14 mouse cellular contexts compared by ENCODE assay signal in the genomic region with DNA sequence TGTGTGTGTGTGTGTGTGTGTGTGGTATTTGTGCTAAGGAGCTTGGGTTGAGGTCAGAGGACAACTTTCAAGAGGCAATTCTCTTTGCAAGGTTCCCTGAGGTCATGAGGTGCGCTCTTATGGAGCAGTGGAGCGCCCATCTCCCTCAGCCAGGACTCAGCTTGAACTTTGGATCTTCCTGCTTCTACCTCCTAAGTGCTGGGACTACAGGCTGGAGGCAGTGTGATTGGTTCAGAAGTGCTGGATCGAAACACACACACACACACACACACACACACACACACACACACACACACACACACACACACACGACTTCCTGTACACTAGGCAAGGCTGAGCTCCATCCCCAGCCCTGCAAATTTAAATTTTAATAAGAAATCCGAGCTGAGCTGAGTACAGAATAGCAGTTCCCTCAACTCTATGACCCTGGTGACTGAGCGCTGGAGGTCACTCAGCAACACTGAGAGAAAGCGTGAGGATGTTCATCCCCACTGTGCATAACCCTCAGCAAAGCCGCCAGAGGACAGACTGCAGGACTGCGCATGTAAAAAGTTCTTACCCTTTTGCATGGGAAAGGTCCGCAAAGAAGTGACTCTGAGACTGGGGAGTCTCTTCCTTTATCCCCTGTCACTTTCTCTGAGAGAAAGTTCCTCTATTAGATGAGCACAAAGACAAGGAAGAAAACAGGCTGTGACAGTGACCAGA. TPM values are rescaled to one million over a fixed set of nuclear protein-coding genes. Genes with fewer than 3 reads are reported as not detected.
DNase-seq lines count a peak whose midpoint lies in the region; ATAC-seq lines count a peak whose summit lies in the region.
"Had no signal": no experiment of that assay in that cellular context is flagged by ENCODE, and none has a peak within 500 bp of the region (broad histone marks: within the 10 kb centered on the region; RNA-seq: fewer than 3 reads in every experiment).

No protein-coding gene starts in this region.

- H3K9ac ChIP-seq in heart, embryonic 15.5 days = no peak overlapping the region
- H3K9ac ChIP-seq in embryonic facial prominence, embryonic 14.5 days (ENCODE audit: low read depth, low read length) = 0 out of 2 replicates have a peak overlapping the region, but pooled peaks have one; percentile 28
- no peak overlapping the region for H3K9ac ChIP-seq in kidney, embryonic 14.5 days (ENCODE audit: low read depth, low read length)
- no peak overlapping the region for H3K9ac ChIP-seq in liver, embryonic 16.5 days (ENCODE audit: low read depth, low read length)
- H3K9ac ChIP-seq in forebrain, embryonic 15.5 days (replicated peaks) = no peak overlapping the region
- H3K9ac ChIP-seq: limb, embryonic 13.5 days had no signal

- DNase-seq in heart, postnatal 14 days = no peak
- DNase-seq in embryonic facial prominence, embryonic 14.5 days (ENCODE audit: low spot score) = no peak
- DNase-seq in right cerebral cortex, adult 18-20 months = no peak
- no peak for DNase-seq in thymus, postnatal 4 days
- DNase-seq: heart, adult 2 months; lung, postnatal 10 days had no signal

- H3K4me2 ChIP-seq in heart, embryonic 15.5 days = peak overlapping the region; percentile 23; the same call in 1 of the 2 replicates
- H3K4me2 ChIP-seq in embryonic facial prominence, embryonic 14.5 days (ENCODE audit: low read depth, low read length) = no peak overlapping the region
- no peak overlapping the region for H3K4me2 ChIP-seq in kidney, embryonic 14.5 days (replicated peaks; ENCODE audit: low read depth, low read length)
- H3K4me2 ChIP-seq in liver, embryonic 16.5 days (ENCODE audit: low read depth, low read length) = no peak overlapping the region
- H3K4me2 ChIP-seq in forebrain, embryonic 15.5 days (replicated peaks) = no peak overlapping the region
- H3K4me2 ChIP-seq: limb, embryonic 13.5 days had no signal

- H3K27me3 ChIP-seq in heart, embryonic 15.5 days = no peaks in the 10 kb centered on the region
- no peaks in the 10 kb centered on the region for H3K27me3 ChIP-seq in embryonic facial prominence, embryonic 14.5 days (replicated peaks; ENCODE audit: control insufficient read depth, insufficient read depth, low read length)
- no peaks in the 10 kb centered on the region for H3K27me3 ChIP-seq in kidney, embryonic 14.5 days (ENCODE audit: control insufficient read depth, insufficient read depth, low read length)
- H3K27me3 ChIP-seq in liver, embryonic 16.5 days (ENCODE audit: control insufficient read depth, insufficient read depth, low read depth, low read length) = peaks cover 12% of the 10 kb centered on the region
- H3K27me3 ChIP-seq in forebrain, embryonic 15.5 days = no peaks in the 10 kb centered on the region
- H3K27me3 ChIP-seq: CH12.LX; limb, embryonic 13.5 days had no signal

- ATAC-seq in heart, embryonic 15.5 days (replicated peaks; ENCODE audit: insufficient number of reproducible peaks, insufficient read depth, low FRiP score, low read depth) = no peak
- no peak for ATAC-seq in embryonic facial prominence, embryonic 14.5 days (ENCODE audit: low read depth)
- ATAC-seq in kidney, embryonic 14.5 days (ENCODE audit: low FRiP score, low TSS enrichment) = peak; percentile 17; the same call in 1 of the 2 replicates
- peak; percentile 10; the same call in 1 of the 2 replicates for ATAC-seq in liver, embryonic 16.5 days (ENCODE audit: low read depth)
- no peak for ATAC-seq in forebrain, embryonic 15.5 days (replicated peaks)

- H3K4me1 ChIP-seq in heart, embryonic 15.5 days (replicated peaks) = peaks cover 69% of the 10 kb centered on the region
- peaks cover 36% of the 10 kb centered on the region for H3K4me1 ChIP-seq in embryonic facial prominence, embryonic 14.5 days (ENCODE audit: control insufficient read depth, insufficient read depth, low read length)
- H3K4me1 ChIP-seq in kidney, embryonic 14.5 days (ENCODE audit: control insufficient read depth, insufficient read depth, low read length) = peaks cover 31% of the 10 kb centered on the region
- H3K4me1 ChIP-seq in liver, embryonic 16.5 days (ENCODE audit: control insufficient read depth, low read depth, low read length) = peaks cover 30% of the 10 kb centered on the region
- H3K4me1 ChIP-seq in forebrain, embryonic 15.5 days = peaks cover 64% of the 10 kb centered on the region

- no peak overlapping the region for H3K4me3 ChIP-seq in heart, embryonic 15.5 days
- no peak overlapping the region for H3K4me3 ChIP-seq in embryonic facial prominence, embryonic 14.5 days (ENCODE audit: low read depth, low read length)
- no peak overlapping the region for H3K4me3 ChIP-seq in kidney, embryonic 14.5 days (ENCODE audit: low read length)
- H3K4me3 ChIP-seq in liver, embryonic 16.5 days (ENCODE audit: low read depth, low read length) = no peak overlapping the region
- H3K4me3 ChIP-seq in forebrain, embryonic 15.5 days = no peak overlapping the region
- H3K4me3 ChIP-seq: erythroblast, embryonic 14.5 days; heart, adult 2 months; limb, embryonic 13.5 days; midbrain, embryonic 10.5 days had no signal

- peak overlapping the region; percentile 42 for H3K27ac ChIP-seq in heart, embryonic 15.5 days
- H3K27ac ChIP-seq in embryonic facial prominence, embryonic 14.5 days (replicated peaks; ENCODE audit: low read depth, low read length) = no peak overlapping the region
- H3K27ac ChIP-seq in kidney, embryonic 14.5 days (ENCODE audit: low read depth, low read length) = no peak overlapping the region
- no peak overlapping the region for H3K27ac ChIP-seq in liver, embryonic 16.5 days (ENCODE audit: low read length)
- H3K27ac ChIP-seq in forebrain, embryonic 15.5 days (replicated peaks) = no peak overlapping the region
- H3K27ac ChIP-seq: heart, adult 2 months; limb, embryonic 13.5 days; midbrain, embryonic 10.5 days had no signal

- H3K9me3 ChIP-seq in heart, embryonic 15.5 days (replicated peaks) = no peaks in the 10 kb centered on the region
- H3K9me3 ChIP-seq in embryonic facial prominence, embryonic 14.5 days (ENCODE audit: control insufficient read depth, low read length) = no peaks in the 10 kb centered on the region
- no peaks in the 10 kb centered on the region for H3K9me3 ChIP-seq in kidney, embryonic 14.5 days (ENCODE audit: control insufficient read depth, low read length)
- no peaks in the 10 kb centered on the region for H3K9me3 ChIP-seq in liver, embryonic 16.5 days (replicated peaks; ENCODE audit: control insufficient read depth, low read length)
- H3K9me3 ChIP-seq in forebrain, embryonic 15.5 days = no peaks in the 10 kb centered on the region
- H3K9me3 ChIP-seq: limb, embryonic 13.5 days; midbrain, embryonic 10.5 days had no signal

- intact Hi-C loops in heart, postnatal 14 days (cut with DNase I) = loop anchor here (5.0 kb wide), 1 partner anchor 37 kb away; no protein-coding TSS in a partner anchor

- 55% methylated on average over 10 of the region's 10 CpGs for WGBS in heart, embryonic 15.5 days
- WGBS in embryonic facial prominence, embryonic 14.5 days = 53% methylated on average over 10 of the region's 10 CpGs
- 58% methylated on average over 10 of the region's 10 CpGs for WGBS in kidney, embryonic 14.5 days
- WGBS in liver, embryonic 16.5 days (ENCODE audit: insufficient replicate concordance) = 56% methylated on average over 10 of the region's 10 CpGs
- 63% methylated on average over 10 of the region's 10 CpGs for WGBS in forebrain, embryonic 15.5 days

- H3K36me3 ChIP-seq in heart, embryonic 15.5 days = no peaks in the 10 kb centered on the region
- 0 out of 2 replicates have a peak, but pooled peaks cover 4% of the 10 kb centered on the region for H3K36me3 ChIP-seq in embryonic facial prominence, embryonic 14.5 days (ENCODE audit: control insufficient read depth, insufficient read depth, low read length)
- no peaks in the 10 kb centered on the region for H3K36me3 ChIP-seq in kidney, embryonic 14.5 days (ENCODE audit: control insufficient read depth, insufficient read depth, low read length)
- H3K36me3 ChIP-seq in liver, embryonic 16.5 days (ENCODE audit: control insufficient read depth, insufficient read depth) = no peaks in the 10 kb centered on the region
- no peaks in the 10 kb centered on the region for H3K36me3 ChIP-seq in forebrain, embryonic 15.5 days
- H3K36me3 ChIP-seq: limb, embryonic 13.5 days; midbrain, embryonic 10.5 days had no signal

RNA-seq across cellular contexts. Expression of a gene that starts 6.4 kb away (rescaled TPM):
- 28.4 and 30.6 TPM in 2 replicates for polyA plus RNA-seq in heart, embryonic 15.5 days (2015; fragmentation: Nextera tagmentation; extraction: Ambion mirVana)
- total RNA-seq in heart, postnatal 14 days (2021) = 10 to 100 TPM; 35.5 to 40.0 TPM
- 30.3 and 34.8 TPM in 2 replicates for polyA plus RNA-seq in embryonic facial prominence, embryonic 14.5 days (2014; fragmentation: Nextera tagmentation; extraction: Ambion mirVana)
- 13.1 and 26.5 TPM in 2 replicates for polyA plus RNA-seq in kidney, embryonic 14.5 days (2014; fragmentation: Nextera tagmentation; extraction: Ambion mirVana)
- polyA plus RNA-seq in liver, embryonic 16.5 days (2015; fragmentation: Nextera tagmentation; extraction: Ambion mirVana) = 6.1 and 7.2 TPM in 2 replicates
- polyA plus RNA-seq in forebrain, embryonic 15.5 days (2015; fragmentation: Nextera tagmentation; extraction: Ambion mirVana) = 12.0 and 13.6 TPM in 2 replicates

Comparison
In these comparisons a context has a peak if more than half of its experiments do, and no peak if none do; other contexts are left out.
1. ATAC-seq: peak in kidney, embryonic 14.5 days (single experiment) and liver, embryonic 16.5 days (single experiment); none in heart, embryonic 15.5 days (single experiment), embryonic facial prominence, embryonic 14.5 days (single experiment) and forebrain, embryonic 15.5 days (single experiment).